Mouse (Mus musculus): ENCODE measurements around the gene Pgp. TPM values are rescaled to one million over a fixed set of nuclear protein-coding genes. Genes with fewer than 3 reads are reported as not detected.
A peak's percentile ranks its signal among the peaks of the same experiment; 100 is the strongest.
"Not testable (repeated sequence)": the region's sequence is repeated elsewhere in the genome, so short reads cannot be mapped to it uniquely, and the experiment has no call there.

Gene Pgp
- 10 to 100 TPM; 61.5 to 74.6 TPM for total RNA-seq (2021)

GRCm38 (mm10) chr17:24469910-24470602 lies at the start of gene Pgp, which contains the start of gene E4f1:
TSS of gene Pgp (plus strand) at chr17:24470392.
TSS of gene E4f1 (minus strand) at chr17:24470313.
- peak; percentile 99 for DNase-seq (ENCODE audit: extremely low spot score in 1 of 2, low spot score in 1 of 2)

DNA sequence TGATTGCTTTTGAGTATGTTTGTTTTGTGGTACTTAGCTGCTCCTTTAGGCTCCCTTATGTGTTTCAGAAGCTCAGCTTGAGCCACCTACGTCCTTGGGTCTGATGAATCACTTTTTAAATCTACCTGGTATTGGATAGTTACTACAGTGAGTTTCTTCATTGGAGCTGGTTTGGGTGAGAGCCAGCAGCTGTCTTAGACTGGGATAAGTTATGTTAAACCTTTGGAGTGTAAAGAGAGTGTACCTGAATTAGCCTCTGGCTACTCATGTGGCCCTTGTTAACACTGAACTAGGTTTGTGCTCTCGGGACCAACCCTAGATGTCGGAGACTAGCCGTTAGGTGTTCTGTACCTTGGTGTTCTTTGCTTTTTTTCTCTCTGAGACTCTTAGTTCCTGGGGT lies 47.1 kb upstream of the Pgp start:
- DNase-seq (ENCODE audit: extremely low spot score in 1 of 2, low spot score in 1 of 2), result no peak

DNA sequence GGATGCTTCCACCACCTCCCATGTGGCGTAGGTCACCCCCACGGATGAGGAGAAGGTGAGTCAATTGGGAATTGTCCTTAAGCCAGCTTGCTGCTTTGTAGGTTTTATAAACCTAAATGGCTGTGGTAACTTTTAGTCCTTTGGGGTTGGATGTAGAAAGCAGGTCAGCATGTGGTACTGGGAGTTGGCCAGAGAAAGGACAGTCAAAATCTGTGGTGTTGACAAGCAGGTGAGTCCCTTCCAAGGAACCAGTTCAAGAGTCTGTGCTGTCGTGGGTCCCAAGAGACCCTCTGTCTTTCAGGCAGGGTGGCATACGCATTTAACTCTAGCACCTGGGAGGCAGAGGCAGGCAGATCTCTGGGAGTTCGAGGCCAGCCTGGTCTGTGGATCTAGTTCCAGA lies 45.7 kb upstream of the Pgp start:
- no peak for DNase-seq (ENCODE audit: extremely low spot score in 1 of 2, low spot score in 1 of 2)

GRCm38 (mm10) chr17:24425326-24425725 lies 44.9 kb upstream of the Pgp start:
- not testable (repeated sequence) for DNase-seq (ENCODE audit: extremely low spot score in 1 of 2, low spot score in 1 of 2)

GRCm38 (mm10) chr17:24425905-24426304 lies 44.3 kb upstream of the Pgp start:
- DNase-seq (ENCODE audit: extremely low spot score in 1 of 2, low spot score in 1 of 2), result no peak

GRCm38 (mm10) chr17:24426471-24427169 lies 43.6 kb upstream of the Pgp start, which contains the start of gene Eci1:
TSS of gene Eci1 (plus strand) at chr17:24426641.
- peak; percentile 74 to 82 for DNase-seq (ENCODE audit: extremely low spot score in 1 of 2, low spot score in 1 of 2)

- DNase-seq (ENCODE audit: extremely low spot score in 1 of 2, low spot score in 1 of 2), result no peak
Observed at GRCm38 (mm10) chr17:24427170-24427557, 43.0 kb upstream of the Pgp start.

GRCm38 (mm10) chr17:24429201-24429983 lies 40.8 kb upstream of the Pgp start:
- no peak for DNase-seq (ENCODE audit: extremely low spot score in 1 of 2, low spot score in 1 of 2)

DNA sequence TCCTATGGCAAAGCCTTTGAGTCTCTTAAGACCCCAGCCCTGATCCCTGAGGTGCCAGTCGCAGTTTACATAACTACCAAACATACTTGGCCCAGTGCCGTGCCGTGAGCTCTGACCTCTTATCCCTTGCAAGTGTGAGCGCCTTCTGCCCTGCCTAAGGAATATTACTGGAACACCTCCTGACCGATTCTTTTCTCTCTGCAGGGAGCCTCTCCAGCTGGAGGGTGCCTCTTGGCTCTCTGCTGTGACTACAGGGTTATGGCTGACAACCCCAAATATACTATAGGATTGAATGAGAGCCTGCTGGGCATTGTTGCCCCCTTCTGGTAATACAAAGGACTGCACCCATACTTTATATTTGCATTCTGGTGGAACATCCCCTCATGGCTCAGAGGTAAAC lies 33.2 kb upstream of the Pgp start:
- DNase-seq (ENCODE audit: extremely low spot score in 1 of 2, low spot score in 1 of 2), result no peak

DNA sequence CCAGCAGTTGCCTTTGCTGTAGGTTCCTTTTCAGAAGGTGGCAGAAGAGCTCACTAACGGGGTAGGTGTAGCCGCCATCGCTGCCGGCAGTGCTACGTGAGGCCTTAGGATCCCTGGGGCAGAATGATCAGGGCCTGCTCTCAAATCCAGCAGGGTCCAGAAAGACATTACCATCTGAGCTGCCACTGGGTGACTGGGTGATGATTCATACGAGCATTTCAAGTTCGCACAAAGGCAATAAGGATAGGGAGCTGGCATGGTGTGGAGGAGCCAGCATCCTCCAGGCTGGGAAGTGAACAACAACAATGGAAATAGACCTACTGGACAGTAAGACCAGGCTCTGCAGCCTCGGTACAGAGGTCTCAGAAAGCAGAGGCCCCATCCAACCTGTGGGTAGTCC lies 29.8 kb upstream of the Pgp start:
- DNase-seq (ENCODE audit: extremely low spot score in 1 of 2, low spot score in 1 of 2), result no peak

GRCm38 (mm10) chr17:24441148-24441547 lies 29.0 kb upstream of the Pgp start:
- DNase-seq (ENCODE audit: extremely low spot score in 1 of 2, low spot score in 1 of 2), result no peak

DNA sequence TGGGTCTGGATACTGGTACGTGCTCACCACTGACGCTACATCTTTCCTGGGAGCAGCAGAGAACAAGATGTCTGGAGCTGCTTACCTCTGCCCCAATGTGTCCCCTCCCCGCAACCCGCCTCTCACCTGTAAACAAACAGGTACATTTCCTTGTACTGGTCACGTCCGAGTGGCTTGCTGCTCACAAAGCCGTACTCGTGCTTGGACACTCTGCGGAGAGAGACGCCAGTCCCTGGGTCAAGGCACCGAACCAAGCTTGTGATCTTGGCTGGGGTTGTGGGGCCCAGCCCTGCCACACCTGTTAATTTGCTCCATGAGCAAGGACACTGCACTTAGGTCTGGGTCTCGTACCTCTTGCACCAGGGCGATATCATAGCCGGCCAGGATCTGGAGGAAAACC lies 28.1 kb upstream of the Pgp start:
- DNase-seq (ENCODE audit: extremely low spot score in 1 of 2, low spot score in 1 of 2), result no peak

GRCm38 (mm10) chr17:24442632-24443155 lies 27.5 kb upstream of the Pgp start, which contains the start of gene Dnase1l2:
TSS of gene Dnase1l2 (minus strand) at chr17:24443105.
- DNase-seq (ENCODE audit: extremely low spot score in 1 of 2, low spot score in 1 of 2), result no peak

DNA sequence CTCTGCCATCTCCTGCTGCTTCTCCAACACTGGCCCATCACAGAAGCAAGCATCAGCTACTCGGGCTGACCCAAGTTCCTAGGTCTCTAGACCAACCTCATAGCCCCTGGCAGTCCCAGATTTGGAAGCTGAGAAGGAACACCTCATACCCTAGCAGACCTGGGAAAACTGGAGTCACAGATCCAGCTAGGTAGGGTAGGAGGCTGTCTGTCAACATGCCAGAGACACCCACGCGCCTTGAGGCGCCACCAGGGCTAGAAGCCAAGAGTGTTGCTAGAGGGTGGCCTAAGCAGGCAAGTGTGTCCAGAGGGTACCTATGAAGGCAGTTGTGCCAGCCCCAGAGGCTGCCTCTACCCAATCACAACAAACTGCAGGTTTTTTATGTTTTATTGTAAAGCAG lies 26.8 kb upstream of the Pgp start:
- DNase-seq (ENCODE audit: extremely low spot score in 1 of 2, low spot score in 1 of 2), result no peak

DNA sequence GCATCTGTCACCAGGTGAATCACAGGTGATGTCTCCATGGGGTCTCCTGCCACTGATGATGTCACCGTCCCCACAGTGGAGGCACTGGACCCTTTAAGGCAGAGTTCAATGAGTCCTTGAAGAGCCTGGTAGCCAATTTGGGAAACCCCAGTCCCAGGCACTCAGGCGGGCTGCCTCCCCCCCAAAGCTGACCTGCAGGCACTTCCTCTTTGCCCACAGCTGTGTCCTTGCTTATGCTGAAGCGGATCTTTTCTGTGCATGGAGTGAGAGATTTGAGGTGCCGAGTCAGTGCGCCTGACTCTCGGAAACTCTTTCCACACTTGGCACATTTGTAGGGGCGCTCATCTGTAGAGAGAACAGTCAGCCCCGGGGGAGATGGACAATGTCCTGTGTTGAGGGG lies 23.6 kb upstream of the Pgp start:
- no peak for DNase-seq (ENCODE audit: extremely low spot score in 1 of 2, low spot score in 1 of 2)

DNA sequence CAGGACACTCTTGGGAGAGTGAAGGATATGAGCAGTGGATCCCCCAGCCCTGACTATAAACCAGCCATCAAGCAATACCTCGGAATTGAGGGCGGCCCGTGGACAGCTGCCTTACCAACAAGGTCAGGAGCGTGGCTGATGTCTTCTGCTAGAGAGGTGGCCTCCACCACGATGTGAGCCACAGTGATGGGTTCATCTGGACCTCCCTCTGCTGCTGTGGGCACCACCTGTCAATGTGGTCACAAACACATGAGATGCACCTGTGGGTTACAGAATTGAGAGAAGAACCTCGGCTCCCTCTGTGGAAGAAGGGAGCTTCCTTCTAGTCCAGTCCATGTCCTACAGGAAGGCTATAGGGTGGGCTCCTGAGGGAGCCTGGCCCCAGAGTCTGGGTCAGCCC lies 20.7 kb upstream of the Pgp start:
- DNase-seq (ENCODE audit: extremely low spot score in 1 of 2, low spot score in 1 of 2), result no peak

DNA sequence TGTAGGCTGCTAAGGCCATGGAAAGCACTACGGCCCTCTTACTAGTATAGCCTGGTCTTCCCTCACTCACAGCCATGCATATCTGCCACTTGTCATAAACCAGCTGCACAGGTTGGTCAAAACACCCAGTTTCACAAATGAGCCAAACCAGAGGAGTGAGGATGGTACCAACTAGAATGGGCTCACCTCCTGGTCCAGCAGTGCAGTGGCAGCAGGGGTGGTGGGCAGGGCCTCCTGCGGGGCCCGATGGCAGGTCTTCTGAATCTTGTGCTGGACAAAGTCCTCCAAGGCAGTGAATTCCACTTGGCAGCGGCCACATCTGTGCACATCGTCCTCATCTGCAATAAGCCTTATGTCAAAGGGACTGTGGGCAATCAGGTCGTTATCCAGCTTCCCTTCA lies 19.0 kb upstream of the Pgp start:
- DNase-seq (ENCODE audit: extremely low spot score in 1 of 2, low spot score in 1 of 2), result no peak

DNA sequence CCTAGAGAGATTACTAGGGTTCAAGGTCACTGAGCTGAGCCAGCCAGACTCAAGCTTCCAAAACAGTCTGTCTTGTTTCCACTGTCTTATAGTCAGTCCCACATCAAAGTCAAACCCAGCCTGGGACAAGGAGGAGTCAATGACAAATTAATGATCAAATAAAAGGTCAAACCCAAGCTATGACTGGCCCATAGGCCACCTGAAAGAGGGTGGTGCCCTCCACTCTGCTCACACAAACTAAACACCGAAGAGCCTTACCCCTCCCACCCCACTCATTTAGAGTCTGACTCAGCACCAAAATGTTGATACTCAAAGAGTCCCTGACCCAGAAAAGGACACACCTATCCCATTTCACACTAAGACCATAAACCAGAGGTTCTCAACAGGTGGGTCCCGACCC lies 16.8 kb upstream of the Pgp start:
- no peak for DNase-seq (ENCODE audit: extremely low spot score in 1 of 2, low spot score in 1 of 2)

- DNase-seq (ENCODE audit: extremely low spot score in 1 of 2, low spot score in 1 of 2), result no peak
Observed at GRCm38 (mm10) chr17:24454218-24454755, 15.9 kb upstream of the Pgp start.

- peak; percentile 91 to 95 for DNase-seq (ENCODE audit: extremely low spot score in 1 of 2, low spot score in 1 of 2)
Observed at GRCm38 (mm10) chr17:24454756-24455522, 15.3 kb upstream of the Pgp start.

All from layer of hippocampus, postnatal 25 days (tissue).